Mouse (Mus musculus) lung, adult 2 months (tissue): ENCODE results near the gene Nmt1. TPM values are rescaled to one million over a fixed set of nuclear protein-coding genes. Genes with fewer than 3 reads are reported as not detected.

Source experiments
- DNase-seq: peaks from one replicate; pipeline ENCODE4 v3.0.0; 2022
- H3K4me1 ChIP-seq: fragments of 200-500 bp; 2 replicates; pipeline ENCODE4 v1.6.1; 2011; ENCODE audit warnings: low read length; ENCODE audit not compliant: control insufficient read depth, insufficient read depth
- H3K4me3 ChIP-seq: fragments of 200-500 bp; replicated peaks from 2 replicates; pipeline ENCODE3; 2011; ENCODE audit warnings: low read depth, mild to moderate bottlenecking, control low read depth, low read length; ENCODE audit errors: extremely low read depth
- CTCF ChIP-seq: fragments of 200-500 bp; IDR thresholded peaks from 2 replicates; pipeline ENCODE4 v1.5.1; 2011; ENCODE audit warnings: mild to moderate bottlenecking, low read length, control low read depth; ENCODE audit not compliant: insufficient read depth
- POLR2A ChIP-seq: fragments of 200-500 bp; IDR thresholded peaks from 2 replicates; pipeline ENCODE4 v1.6.1; 2011; ENCODE audit warnings: low read depth, mild to moderate bottlenecking, control low read depth, low read length, borderline replicate concordance; ENCODE audit errors: extremely low read depth
- WGBS: fragments of 180-500 bp; shearing (Covaris S2); methylation state at CpG from one replicate; pipeline ENCODE4 v1.1.7; 2018; 5-methylcytosine and 5-hydroxymethylcytosine counted together
- polyA plus RNA-seq: library from polyadenylated mRNA; depleted of rRNA; stranded (reverse); fragments of >200 nt; gene quantifications from 2 replicates; pipeline ENCODE4 v1.2.3, GENCODE M21; 2012; rRNA removed

Nmt1 gene
- polyA plus RNA-seq, 1 experiment = 32.2 TPM

DNA sequence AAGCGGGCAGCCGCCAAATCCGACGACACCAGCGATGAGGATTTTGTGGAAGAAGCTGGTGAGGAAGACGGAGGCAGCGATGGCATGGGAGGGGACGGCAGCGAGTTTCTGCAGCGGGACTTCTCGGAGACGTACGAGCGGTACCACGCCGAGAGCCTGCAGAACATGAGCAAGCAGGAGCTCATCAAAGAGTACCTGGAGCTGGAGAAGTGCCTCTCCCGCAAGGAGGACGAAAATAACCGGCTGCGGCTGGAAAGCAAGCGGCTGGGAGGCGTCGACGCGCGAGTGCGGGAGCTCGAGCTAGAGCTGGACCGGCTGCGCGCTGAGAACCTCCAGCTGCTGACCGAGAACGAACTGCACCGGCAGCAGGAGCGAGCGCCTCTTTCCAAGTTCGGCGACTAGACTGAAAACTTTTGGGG is 89.6 kb downstream of the Nmt1 start:
- under 1% methylated on average over 38 of the region's 38 CpGs for WGBS
- DNase-seq = no peak
- Histone ChIP-seq H3K4me1 (peaks cover 3% of the 10 kb centered on the region; the same call in 1 of the 2 replicates), H3K4me3 (peak overlapping the region; percentile 86)
- TF ChIP-seq CTCF (no peak), POLR2A (no peak; the same call in 1 of the 2 replicates)

Other genes starting within 250 kb of the Nmt1 start
- 9.1 and 14.8 TPM in 2 replicates for gene Gjc1, start 208.5 kb upstream of the Nmt1 start, polyA plus RNA-seq
- 52.5 and 72.6 TPM in 2 replicates for gene Higd1b, start 192.3 kb upstream of the Nmt1 start, polyA plus RNA-seq
- 74.5 and 77.7 TPM in 2 replicates for gene Eftud2, start 147.2 kb upstream of the Nmt1 start, polyA plus RNA-seq
- gene Ccdc103, start 147.0 kb upstream of the Nmt1 start, polyA plus RNA-seq = 1.00 and 1.3 TPM in 2 replicates
- 0.11 and 0.19 TPM in 2 replicates for gene Fam187a, start 143.0 kb upstream of the Nmt1 start, polyA plus RNA-seq
- gene Gfap, start 127.3 kb upstream of the Nmt1 start, polyA plus RNA-seq = 0.15 and 0.24 TPM in 2 replicates
- gene Kif18b, start 103.1 kb upstream of the Nmt1 start, polyA plus RNA-seq = 0.61 and 0.99 TPM in 2 replicates
- 0.22 TPM in 2 replicates for gene C1ql1, start 81.5 kb upstream of the Nmt1 start, polyA plus RNA-seq
- gene Dcakd, start 143 bp downstream of the Nmt1 start, polyA plus RNA-seq = 54.4 and 58.2 TPM in 2 replicates
- 11.0 and 17.2 TPM in 2 replicates for gene Plcd3, start 73.5 kb downstream of the Nmt1 start, polyA plus RNA-seq
- 41.1 and 46.5 TPM in 2 replicates for gene Acbd4, start 73.5 kb downstream of the Nmt1 start, polyA plus RNA-seq
- gene Hexim1, start 88.0 kb downstream of the Nmt1 start, polyA plus RNA-seq = 15.2 and 16.0 TPM in 2 replicates
- 2.9 and 4.7 TPM in 2 replicates for gene Hexim2, start 104.2 kb downstream of the Nmt1 start, polyA plus RNA-seq
- 26.4 and 31.7 TPM in 2 replicates for gene Fmnl1, start 142.9 kb downstream of the Nmt1 start, polyA plus RNA-seq
- 0.41 and 0.50 TPM in 2 replicates for gene 1700023F06Rik, start 180.4 kb downstream of the Nmt1 start, polyA plus RNA-seq
- not detected in 2 replicates for gene Spata32, start 190.2 kb downstream of the Nmt1 start, polyA plus RNA-seq
- gene Map3k14, start 239.3 kb downstream of the Nmt1 start, polyA plus RNA-seq = 16.3 and 19.7 TPM in 2 replicates